Mouse (Mus musculus) bone marrow, adult 2 months (tissue): ENCODE results near the gene Fmo9.

Source experiments
- CTCF ChIP-seq: fragments of 200-500 bp; IDR thresholded peaks from 2 replicates; pipeline ENCODE4 v1.5.1; 2011; ENCODE audit warnings: low read length, control low read depth; ENCODE audit not compliant: control insufficient read depth, insufficient read depth
- POLR2A ChIP-seq: fragments of 200-500 bp; IDR thresholded peaks from 2 replicates; pipeline ENCODE4 v1.6.1; 2011; ENCODE audit warnings: low read depth, mild to moderate bottlenecking, control low read depth, low read length, borderline replicate concordance; ENCODE audit not compliant: control insufficient read depth

GRCm38 (mm10) chr1:166702270-166702912 lies 20.7 kb upstream of the Fmo9 start:
- no peak for TF ChIP-seq CTCF
- TF ChIP-seq POLR2A: no peak
